Mouse (Mus musculus) neural tube, embryonic 15.5 days (tissue): Measurements from ENCODE around the gene Gm17783. TPM values are rescaled to one million over a fixed set of nuclear protein-coding genes. Genes with fewer than 3 reads are reported as not detected.
"Not testable (repeated sequence)": the region's sequence is repeated elsewhere in the genome, so short reads cannot be mapped to it uniquely, and the experiment has no call there.

Experiments used
- ATAC-seq: fragments of 200-750 bp; cut with Nextera tagmentation; 2 replicates; pipeline ENCODE4 v1.8.0; 2017; ENCODE audit warnings: mild to moderate bottlenecking, moderate TSS enrichment, moderate library complexity; ENCODE audit not compliant: low FRiP score
- H3K27ac ChIP-seq: fragments of 300-500 bp; sonication (generic); replicated peaks from 2 replicates; pipeline ENCODE4 v1.5.1; 2015; ENCODE audit warnings: mild to moderate bottlenecking, inconsistent platforms
- H3K27me3 ChIP-seq: fragments of 300-500 bp; sonication (generic); replicated peaks from 2 replicates; pipeline ENCODE4 v1.6.1; 2015; ENCODE audit warnings: inconsistent platforms
- H3K36me3 ChIP-seq: fragments of 300-500 bp; sonication (generic); 2 replicates; pipeline ENCODE4 v1.6.1; 2015; ENCODE audit warnings: inconsistent platforms
- H3K4me1 ChIP-seq: fragments of 300-500 bp; sonication (generic); 2 replicates; pipeline ENCODE4 v1.6.1; 2015; ENCODE audit warnings: inconsistent platforms
- H3K4me2 ChIP-seq: fragments of 300-500 bp; sonication (generic); 2 replicates; pipeline ENCODE4 v1.6.1; 2015; ENCODE audit warnings: inconsistent platforms, mild to moderate bottlenecking, moderate library complexity
- H3K4me3 ChIP-seq: fragments of 300-500 bp; sonication (generic); replicated peaks from 2 replicates; pipeline ENCODE4 v1.5.1; 2015; ENCODE audit warnings: mild to moderate bottlenecking, inconsistent platforms
- H3K9ac ChIP-seq: fragments of 300-500 bp; sonication (generic); replicated peaks from 2 replicates; pipeline ENCODE4 v1.6.1; 2015; ENCODE audit warnings: mild to moderate bottlenecking, inconsistent platforms
- H3K9me3 ChIP-seq: fragments of 300-500 bp; sonication (generic); replicated peaks from 2 replicates; pipeline ENCODE4 v1.6.1; 2016; ENCODE audit warnings: inconsistent platforms
- WGBS: fragments of 180-500 bp; shearing (Covaris S2); methylation state at CpG from one replicate; pipeline ENCODE4 v1.1.7; 2015; ENCODE audit warnings: mixed read lengths; 5-methylcytosine and 5-hydroxymethylcytosine counted together
- polyA plus RNA-seq: library from polyadenylated mRNA; unstranded; fragments of >200 nt; fragmentation: Nextera tagmentation; extraction: Ambion mirVana; gene quantifications from 2 replicates; pipeline ENCODE4 v1.2.1, GENCODE M21; 2015

The Gm17783 gene
- polyA plus RNA-seq, 1 experiment from 2014 or later: not detected

DNA sequence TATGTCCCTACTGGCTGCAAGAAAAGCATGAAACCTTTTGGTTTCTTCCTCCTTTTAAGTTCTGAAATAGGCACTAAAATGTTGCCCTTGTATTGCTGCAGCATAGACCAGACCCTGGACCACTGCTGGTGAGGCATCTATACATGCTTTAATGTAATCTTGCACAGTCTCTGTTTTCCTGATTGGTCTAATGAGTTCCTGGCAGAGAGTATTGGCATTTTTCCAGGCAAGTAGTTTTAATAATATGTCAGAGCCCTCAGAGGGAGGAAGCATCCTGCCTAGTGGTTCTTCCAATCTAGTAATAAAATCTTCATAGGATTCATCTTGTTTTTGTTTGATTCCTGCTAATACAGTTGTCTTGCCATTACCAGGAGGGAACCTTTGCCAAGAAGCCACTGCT is 54.9 kb downstream of the Gm17783 start:
- Histone ChIP-seq H3K9ac (no peak overlapping the region), H3K36me3 (no peaks in the 10 kb centered on the region), H3K9me3 (no peaks in the 10 kb centered on the region), H3K4me1 (no peaks in the 10 kb centered on the region), H3K27ac (no peak overlapping the region), H3K27me3 (no peaks in the 10 kb centered on the region), H3K4me2 (no peak overlapping the region), H3K4me3 (no peak overlapping the region)
- no peak for ATAC-seq

DNA sequence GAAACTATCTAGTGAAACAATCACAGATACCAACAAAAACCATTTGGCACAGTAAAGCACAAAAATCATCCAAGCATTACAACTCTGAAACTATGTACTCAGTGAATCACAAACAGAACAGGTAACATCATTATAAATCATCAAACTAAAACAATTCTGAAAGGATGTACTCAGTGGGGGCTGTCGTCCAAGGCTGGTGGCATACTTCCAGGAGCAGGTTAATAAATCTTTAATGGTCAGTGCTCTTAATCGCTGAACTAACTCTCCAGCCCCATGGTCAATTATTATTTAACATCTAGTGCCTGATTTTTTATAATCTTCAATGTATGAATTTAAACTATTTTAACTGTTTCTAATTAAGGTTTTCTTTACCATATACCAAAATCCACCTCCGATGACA is 60.0 kb downstream of the Gm17783 start:
- H3K27ac ChIP-seq, H3K36me3 ChIP-seq, H3K9ac ChIP-seq, H3K27me3 ChIP-seq, ATAC-seq, H3K4me3 ChIP-seq, H3K4me1 ChIP-seq, H3K4me2 ChIP-seq, H3K9me3 ChIP-seq: not testable (repeated sequence)
- 63% methylated on average over 3 of the region's 3 CpGs for WGBS

Other genes starting within 250 kb of the Gm17783 start
- gene Cd200, start 123.0 kb downstream of the Gm17783 start, polyA plus RNA-seq: 293 and 354 TPM in 2 replicates
- gene Gm609, start 39.1 kb downstream of the Gm17783 start, polyA plus RNA-seq: 0.08 TPM in 1 of 2 replicates, not detected in the other
- not detected in 2 replicates for gene Slc9c1, start 3.3 kb upstream of the Gm17783 start, polyA plus RNA-seq
- 0.26 TPM in 1 of 2 replicates, not detected in the other for gene Gcsam, start 78.3 kb upstream of the Gm17783 start, polyA plus RNA-seq
- gene BC016579, start 122.0 kb upstream of the Gm17783 start, polyA plus RNA-seq: 0.29 TPM in 1 of 2 replicates, not detected in the other
- 0.46 and 0.49 TPM in 2 replicates for gene Tmprss7, start 161.6 kb upstream of the Gm17783 start, polyA plus RNA-seq
- gene Tagln3, start 192.6 kb upstream of the Gm17783 start, polyA plus RNA-seq: 451 and 532 TPM in 2 replicates
- 38.7 and 41.1 TPM in 2 replicates for gene Abhd10, start 210.9 kb upstream of the Gm17783 start, polyA plus RNA-seq